Mouse (Mus musculus) limb, embryonic 15.5 days (tissue): ENCODE data around the gene Arhgap17. TPM values are rescaled to one million over a fixed set of nuclear protein-coding genes. Genes with fewer than 3 reads are reported as not detected.

Source experiments
- ATAC-seq: fragments of 200-750 bp; cut with Nextera tagmentation; 2 replicates; pipeline ENCODE4 v1.8.0; 2017; ENCODE audit warnings: low read depth, moderate TSS enrichment; ENCODE audit not compliant: insufficient number of reproducible peaks, low FRiP score, low TSS enrichment
- H3K27ac ChIP-seq: fragments of 300-500 bp; sonication (generic); 2 replicates; pipeline ENCODE4 v1.5.1; 2015; ENCODE audit warnings: moderate library complexity, mild to moderate bottlenecking, inconsistent platforms
- H3K27me3 ChIP-seq: fragments of 300-500 bp; sonication (generic); 2 replicates; pipeline ENCODE4 v1.6.1; 2015; ENCODE audit warnings: inconsistent platforms
- H3K36me3 ChIP-seq: fragments of 300-500 bp; sonication (generic); 2 replicates; pipeline ENCODE4 v1.6.1; 2015; ENCODE audit warnings: inconsistent platforms
- H3K4me1 ChIP-seq: fragments of 300-500 bp; sonication (generic); 2 replicates; pipeline ENCODE4 v1.6.1; 2015; ENCODE audit warnings: inconsistent platforms
- H3K4me2 ChIP-seq: fragments of 300-500 bp; sonication (generic); 2 replicates; pipeline ENCODE4 v1.6.1; 2015; ENCODE audit warnings: mild to moderate bottlenecking, inconsistent platforms
- H3K4me3 ChIP-seq: fragments of 300-500 bp; sonication (generic); 2 replicates; pipeline ENCODE4 v1.5.1; 2015; ENCODE audit warnings: mild to moderate bottlenecking, inconsistent platforms
- H3K9ac ChIP-seq: fragments of 300-500 bp; sonication (generic); 2 replicates; pipeline ENCODE4 v1.6.1; 2015; ENCODE audit warnings: inconsistent platforms
- H3K9me3 ChIP-seq: fragments of 300-500 bp; sonication (generic); 2 replicates; pipeline ENCODE4 v1.6.1; 2016; ENCODE audit warnings: inconsistent platforms
- WGBS: fragments of 180-500 bp; shearing (Covaris S2); methylation state at CpG from one replicate; pipeline ENCODE4 v1.1.7; 2015; 5-methylcytosine and 5-hydroxymethylcytosine counted together
- polyA plus RNA-seq: library from polyadenylated mRNA; unstranded; fragments of >200 nt; fragmentation: Nextera tagmentation; extraction: Ambion mirVana; gene quantifications from 2 replicates; pipeline ENCODE4 v1.2.1, GENCODE M21; 2015

The Arhgap17 gene
- polyA plus RNA-seq: 19.6 and 21.9 TPM in 2 replicates

GRCm38 (mm10) chr7:123369759-123370481 is at the start of gene Arhgap17, which contains the start of gene Lcmt1:
Gene Arhgap17, minus strand, starts transcription at chr7:123369915.
Gene Lcmt1, plus strand, starts transcription at chr7:123369784.
- Histone ChIP-seq H3K27ac (peak within 1 kb of the TSS; percentile 91), H3K36me3 (no peaks in the 10 kb centered on the region), H3K9me3 (no peaks in the 10 kb centered on the region), H3K9ac (peak within 1 kb of the TSS; percentile 78), H3K27me3 (no peaks in the 10 kb centered on the region), H3K4me1 (peaks cover 35% of the 10 kb centered on the region), H3K4me3 (peak within 1 kb of the TSS; percentile 83), H3K4me2 (peak within 1 kb of the TSS; percentile 83)
- under 1% methylated on average over 64 of the region's 64 CpGs for WGBS
- ATAC-seq: peak; percentile 98

- H3K36me3 ChIP-seq: peaks cover 42% of the 10 kb centered on the region
- no peaks in the 10 kb centered on the region for H3K27me3 ChIP-seq
- WGBS: 84% methylated on average over 3 of the region's 3 CpGs
- no peak for ATAC-seq
- no peak overlapping the region for H3K4me2 ChIP-seq
- no peak overlapping the region for H3K9ac ChIP-seq
- no peaks in the 10 kb centered on the region for H3K9me3 ChIP-seq
- H3K4me1 ChIP-seq: no peaks in the 10 kb centered on the region
- no peak overlapping the region for H3K27ac ChIP-seq
- no peak overlapping the region for H3K4me3 ChIP-seq
These were observed 47.9 kb upstream of the Arhgap17 start for GRCm38 (mm10) chr7:123417661-123418060.

GRCm38 (mm10) chr7:123416803-123417202 is 47.1 kb upstream of the Arhgap17 start:
- no peak for ATAC-seq
- Histone ChIP-seq H3K9ac (no peak overlapping the region), H3K4me3 (no peak overlapping the region), H3K27ac (no peak overlapping the region), H3K9me3 (no peaks in the 10 kb centered on the region), H3K36me3 (peaks cover 39% of the 10 kb centered on the region), H3K27me3 (no peaks in the 10 kb centered on the region), H3K4me1 (no peaks in the 10 kb centered on the region), H3K4me2 (no peak overlapping the region)
- 75% methylated on average over 4 of the region's 4 CpGs for WGBS

- Histone ChIP-seq H3K27ac (no peak overlapping the region), H3K4me3 (no peak overlapping the region), H3K36me3 (peaks cover 26% of the 10 kb centered on the region), H3K9me3 (no peaks in the 10 kb centered on the region), H3K4me1 (no peaks in the 10 kb centered on the region), H3K9ac (no peak overlapping the region), H3K4me2 (no peak overlapping the region), H3K27me3 (no peaks in the 10 kb centered on the region)
- ATAC-seq: no peak
- 88% methylated on average over 3 of the region's 3 CpGs for WGBS
These were observed 42.4 kb upstream of the Arhgap17 start for GRCm38 (mm10) chr7:123412143-123412542.

- 84% methylated on average over 1 of the region's 1 CpGs for WGBS
- Histone ChIP-seq H3K9ac (no peak overlapping the region), H3K4me3 (no peak overlapping the region), H3K4me2 (no peak overlapping the region), H3K36me3 (peaks cover 32% of the 10 kb centered on the region), H3K27me3 (no peaks in the 10 kb centered on the region), H3K4me1 (no peaks in the 10 kb centered on the region), H3K27ac (no peak overlapping the region), H3K9me3 (no peaks in the 10 kb centered on the region)
- ATAC-seq: no peak
These were observed 41.4 kb upstream of the Arhgap17 start for GRCm38 (mm10) chr7:123411109-123411508.

- WGBS: 87% methylated on average over 7 of the region's 7 CpGs
- Histone ChIP-seq H3K9ac (no peak overlapping the region), H3K27ac (no peak overlapping the region), H3K4me1 (no peaks in the 10 kb centered on the region), H3K36me3 (peaks cover 37% of the 10 kb centered on the region), H3K4me2 (no peak overlapping the region), H3K27me3 (no peaks in the 10 kb centered on the region), H3K9me3 (no peaks in the 10 kb centered on the region), H3K4me3 (no peak overlapping the region)
- ATAC-seq: no peak
These were observed 40.8 kb upstream of the Arhgap17 start for GRCm38 (mm10) chr7:123410502-123410901.

GRCm38 (mm10) chr7:123406988-123407387 is 37.3 kb upstream of the Arhgap17 start:
- Histone ChIP-seq H3K27ac (no peak overlapping the region), H3K27me3 (no peaks in the 10 kb centered on the region), H3K4me1 (no peaks in the 10 kb centered on the region), H3K9ac (no peak overlapping the region), H3K4me2 (no peak overlapping the region), H3K36me3 (peaks cover 49% of the 10 kb centered on the region), H3K9me3 (no peaks in the 10 kb centered on the region), H3K4me3 (no peak overlapping the region)
- no peak for ATAC-seq
- WGBS: 91% methylated on average over 4 of the region's 4 CpGs

- WGBS: 87% methylated on average over 3 of the region's 3 CpGs
- no peaks in the 10 kb centered on the region for H3K9me3 ChIP-seq
- no peaks in the 10 kb centered on the region for H3K4me1 ChIP-seq
- H3K36me3 ChIP-seq: peaks cover 45% of the 10 kb centered on the region
- no peak overlapping the region for H3K4me3 ChIP-seq
- H3K9ac ChIP-seq: no peak overlapping the region
- H3K27me3 ChIP-seq: no peaks in the 10 kb centered on the region
- no peak overlapping the region for H3K27ac ChIP-seq
- ATAC-seq: no peak
- no peak overlapping the region for H3K4me2 ChIP-seq
These were observed 35.9 kb upstream of the Arhgap17 start for GRCm38 (mm10) chr7:123405619-123406018.

- Histone ChIP-seq H3K9ac (no peak overlapping the region), H3K4me2 (no peak overlapping the region), H3K27ac (no peak overlapping the region), H3K27me3 (no peaks in the 10 kb centered on the region), H3K4me3 (no peak overlapping the region), H3K4me1 (no peaks in the 10 kb centered on the region), H3K36me3 (peaks cover 42% of the 10 kb centered on the region), H3K9me3 (no peaks in the 10 kb centered on the region)
- no peak for ATAC-seq
- 94% methylated on average over 6 of the region's 6 CpGs for WGBS
These were observed 34.5 kb upstream of the Arhgap17 start for GRCm38 (mm10) chr7:123404198-123404597.

GRCm38 (mm10) chr7:123401121-123401520 is 31.4 kb upstream of the Arhgap17 start:
- 71% methylated on average over 3 of the region's 3 CpGs for WGBS
- no peak for ATAC-seq
- Histone ChIP-seq H3K36me3 (peaks cover 37% of the 10 kb centered on the region), H3K4me1 (no peaks in the 10 kb centered on the region), H3K27ac (no peak overlapping the region), H3K4me2 (no peak overlapping the region), H3K4me3 (no peak overlapping the region), H3K27me3 (no peaks in the 10 kb centered on the region), H3K9me3 (no peaks in the 10 kb centered on the region), H3K9ac (no peak overlapping the region)

GRCm38 (mm10) chr7:123399286-123399685 is 29.6 kb upstream of the Arhgap17 start:
- Histone ChIP-seq H3K4me2 (no peak overlapping the region), H3K4me3 (no peak overlapping the region), H3K9ac (no peak overlapping the region), H3K4me1 (no peaks in the 10 kb centered on the region), H3K27me3 (no peaks in the 10 kb centered on the region), H3K9me3 (no peaks in the 10 kb centered on the region), H3K36me3 (peaks cover 22% of the 10 kb centered on the region), H3K27ac (no peak overlapping the region)
- no peak for ATAC-seq
- WGBS: 84% methylated on average over 4 of the region's 4 CpGs

GRCm38 (mm10) chr7:123398828-123399227 is 29.1 kb upstream of the Arhgap17 start:
- ATAC-seq: no peak
- Histone ChIP-seq H3K4me2 (no peak overlapping the region), H3K4me3 (no peak overlapping the region), H3K9ac (no peak overlapping the region), H3K27me3 (no peaks in the 10 kb centered on the region), H3K4me1 (no peaks in the 10 kb centered on the region), H3K27ac (no peak overlapping the region), H3K9me3 (no peaks in the 10 kb centered on the region), H3K36me3 (peaks cover 18% of the 10 kb centered on the region)
- 24% methylated on average over 7 of the region's 7 CpGs for WGBS
